Mouse (Mus musculus) CH12F3 (cell line): Measurements from ENCODE around the gene Naa40.

Experiments used
- in situ Hi-C: fragments of 300-500 bp; cut with MboI; formaldehyde crosslinking; loops from 2 replicates; pipeline ENCODE4 v1.14.3; 2020; ENCODE audit warnings: low sequenced_read_pairs

The Naa40 gene

DNA sequence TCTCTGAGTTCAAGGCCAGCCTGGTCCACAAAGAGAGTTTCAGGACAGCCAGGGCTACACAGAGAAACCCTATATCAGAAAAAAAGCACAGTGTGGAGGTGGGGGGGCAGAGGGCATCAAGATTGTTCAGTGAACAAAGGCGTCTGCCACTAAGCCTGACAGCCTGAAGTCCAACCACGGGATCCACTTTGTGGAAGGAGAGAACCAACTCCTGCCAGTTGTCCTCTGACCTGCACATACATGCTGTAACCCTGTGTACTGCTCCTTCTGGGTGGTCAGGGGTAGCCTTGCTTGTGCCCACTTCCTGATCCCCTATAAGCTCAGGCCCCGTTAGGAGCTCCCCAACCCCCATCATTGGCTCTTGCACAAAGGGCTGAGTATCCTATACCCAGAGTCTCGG, 55.9 kb downstream of the Naa40 start:
- in situ Hi-C loops: no loop called here

DNA sequence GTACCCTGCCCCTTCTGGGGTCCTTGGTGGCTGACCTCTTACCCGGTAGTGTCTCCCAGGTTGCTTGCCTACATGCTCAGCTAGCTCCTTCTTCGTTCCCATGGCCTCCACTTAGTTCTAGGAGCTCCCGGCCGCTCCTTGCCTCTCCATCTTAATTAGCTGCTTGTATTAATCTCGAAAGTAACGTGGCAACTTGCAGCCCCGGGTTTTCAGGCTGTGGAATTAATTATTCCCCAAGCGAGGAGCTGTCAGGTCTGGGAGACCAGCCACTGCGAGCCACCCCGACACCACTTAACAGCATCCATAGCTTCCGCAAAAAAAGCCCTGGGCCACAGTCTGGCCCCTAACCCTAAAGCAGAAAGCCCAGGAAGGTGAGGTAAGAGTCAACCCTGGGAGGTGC, 57.6 kb downstream of the Naa40 start:
- in situ Hi-C loops: no loop called here

DNA sequence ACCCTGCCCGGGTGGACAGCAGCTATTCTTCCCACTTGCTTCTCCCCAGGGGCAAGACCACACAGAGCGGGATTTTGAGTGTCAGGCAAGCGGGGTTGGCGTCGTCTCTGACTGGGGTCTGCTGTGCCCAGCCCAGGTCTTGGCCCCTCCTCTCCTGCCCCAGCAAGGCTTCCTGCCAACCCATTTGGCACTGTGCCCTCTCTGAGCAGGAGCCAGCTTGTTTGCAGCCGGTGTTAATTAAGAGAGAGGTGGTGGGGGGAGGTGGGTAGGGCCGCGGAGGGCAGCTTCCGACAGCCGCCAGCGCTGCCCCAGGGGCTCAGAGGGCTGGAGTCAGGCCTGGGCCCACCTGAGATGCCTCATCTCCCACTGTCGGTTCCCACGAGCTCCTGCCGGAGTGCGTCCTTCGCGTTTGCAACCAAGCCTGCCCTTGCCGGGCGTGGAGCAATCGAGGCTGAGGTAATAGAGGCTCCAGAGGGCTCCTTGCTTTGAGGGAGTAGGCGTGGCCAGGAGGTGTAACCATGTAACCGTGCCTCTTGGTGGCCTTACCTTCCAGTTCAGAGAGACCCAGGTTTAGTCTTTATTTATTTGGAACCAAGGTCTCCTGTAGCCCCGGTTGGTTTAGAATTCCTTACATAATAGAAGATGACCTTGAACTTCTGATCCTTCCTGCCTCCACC, 58.6 kb downstream of the Naa40 start:
- in situ Hi-C loops: no loop called here

DNA sequence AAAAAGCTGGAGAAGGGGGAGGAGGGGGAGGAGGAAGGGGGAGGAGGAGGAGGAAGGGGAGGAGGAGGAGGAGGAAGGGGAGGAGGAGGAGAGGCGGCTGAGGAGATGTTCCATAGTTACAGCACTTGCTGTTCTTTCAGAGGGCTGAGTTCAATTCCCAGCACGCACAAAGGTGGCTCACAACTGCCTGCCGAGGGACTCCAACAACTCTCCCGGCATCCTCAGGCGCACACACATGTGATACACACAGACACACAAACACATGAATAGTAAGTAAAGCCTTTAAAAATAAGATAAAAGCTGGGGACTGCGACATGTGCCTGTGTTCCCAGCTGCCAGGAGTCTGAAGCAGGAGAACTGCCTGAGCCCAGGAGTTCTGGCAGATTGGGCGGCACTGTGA, 59.5 kb downstream of the Naa40 start:
- in situ Hi-C loops: no loop called here

DNA sequence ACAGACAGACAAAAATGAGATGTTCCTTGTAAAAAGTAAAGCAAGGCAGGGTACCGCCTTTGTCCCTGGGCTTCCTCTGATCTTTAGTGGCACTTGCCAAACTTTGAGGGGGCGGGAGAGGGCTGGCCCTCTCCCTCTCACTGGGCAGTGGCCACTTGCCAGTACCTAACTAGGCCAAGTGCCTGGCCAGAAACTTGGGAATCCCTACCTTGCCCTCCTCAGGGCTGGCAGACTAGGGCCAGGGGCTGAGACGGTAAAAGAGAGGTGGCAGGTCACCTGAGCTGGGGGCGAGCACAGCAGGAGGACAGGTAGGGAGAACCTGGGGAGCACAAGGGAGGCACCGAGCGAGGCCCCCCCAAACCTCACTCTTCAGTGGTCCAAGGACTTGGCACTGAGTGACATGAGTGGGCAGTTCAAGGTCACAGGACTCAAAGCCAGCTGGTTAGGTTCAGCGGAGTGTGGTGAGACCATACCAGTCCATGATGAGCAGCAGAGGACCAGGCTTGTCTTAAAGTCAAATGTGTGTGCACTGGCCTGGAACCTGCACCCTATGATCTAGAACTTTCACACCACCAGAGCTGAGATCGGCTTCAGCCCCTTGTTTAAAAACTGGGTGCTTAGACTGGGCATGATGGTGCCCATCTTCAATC, 60.1 kb downstream of the Naa40 start:
- in situ Hi-C loops: no loop called here

DNA sequence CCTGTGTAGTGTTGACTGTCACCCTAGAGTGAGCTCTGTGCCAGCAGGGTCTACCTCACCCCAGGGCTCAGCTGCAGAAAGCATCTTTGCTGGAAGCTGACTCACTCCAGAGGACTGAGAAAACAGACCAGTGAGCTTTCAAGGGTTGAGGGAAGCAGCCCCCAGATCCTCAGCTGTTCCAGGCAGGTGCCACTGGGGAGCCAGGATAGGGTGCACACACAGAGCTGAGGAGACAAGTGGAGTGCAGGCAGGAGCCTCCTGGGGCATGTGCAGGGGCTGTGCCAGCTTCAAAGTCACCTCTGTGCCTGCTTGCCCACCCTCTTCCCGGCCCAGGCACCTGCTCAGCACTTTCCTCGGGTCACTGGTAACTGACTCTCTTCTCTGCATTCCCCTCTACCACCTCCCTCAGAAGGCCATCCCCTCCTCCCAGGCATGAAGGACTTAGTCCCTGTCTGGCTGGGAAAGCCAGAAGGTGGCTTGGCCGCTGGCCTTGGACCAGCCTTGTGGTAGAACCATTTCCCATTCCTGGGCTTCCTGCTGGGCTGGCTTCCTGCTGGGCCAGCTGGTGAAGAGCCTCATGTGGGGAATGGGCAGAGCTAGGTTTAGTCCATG, 62.0 kb downstream of the Naa40 start:
- in situ Hi-C loops: no loop called here

DNA sequence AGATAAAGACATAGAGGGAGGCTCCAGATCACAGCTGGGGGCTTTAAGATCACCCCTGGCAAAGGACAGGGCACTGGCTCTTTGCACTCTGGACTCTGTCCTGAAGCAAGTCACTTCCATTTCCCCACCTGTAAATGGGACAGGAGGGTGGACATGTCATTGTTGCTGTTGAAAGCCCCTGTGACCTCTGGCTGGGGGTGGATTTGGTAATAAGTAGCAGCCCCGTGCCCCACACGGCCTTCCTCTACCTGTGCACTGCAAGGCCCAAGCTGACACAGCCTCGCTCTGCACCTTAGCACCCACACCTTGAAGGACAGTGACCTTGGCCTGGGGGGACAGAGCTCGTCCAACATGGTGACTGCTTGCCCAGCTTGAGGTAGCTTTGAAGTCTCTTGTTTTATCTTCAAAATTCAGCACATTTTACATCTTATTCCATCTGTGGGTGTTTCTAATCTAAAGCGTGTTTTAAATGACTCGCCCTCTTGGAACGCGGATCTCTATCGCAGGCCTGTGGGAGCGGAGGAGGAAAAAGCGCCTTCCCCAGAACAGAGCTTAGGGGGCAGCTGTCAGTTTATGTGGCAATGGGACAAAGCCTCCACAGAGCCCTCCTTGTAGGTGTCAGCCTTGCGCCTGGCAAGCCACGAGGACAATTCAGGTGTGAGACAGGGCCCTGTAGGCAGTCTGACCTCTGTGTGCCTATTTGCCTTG, 63.0 kb downstream of the Naa40 start:
- in situ Hi-C loops: no loop called here

DNA sequence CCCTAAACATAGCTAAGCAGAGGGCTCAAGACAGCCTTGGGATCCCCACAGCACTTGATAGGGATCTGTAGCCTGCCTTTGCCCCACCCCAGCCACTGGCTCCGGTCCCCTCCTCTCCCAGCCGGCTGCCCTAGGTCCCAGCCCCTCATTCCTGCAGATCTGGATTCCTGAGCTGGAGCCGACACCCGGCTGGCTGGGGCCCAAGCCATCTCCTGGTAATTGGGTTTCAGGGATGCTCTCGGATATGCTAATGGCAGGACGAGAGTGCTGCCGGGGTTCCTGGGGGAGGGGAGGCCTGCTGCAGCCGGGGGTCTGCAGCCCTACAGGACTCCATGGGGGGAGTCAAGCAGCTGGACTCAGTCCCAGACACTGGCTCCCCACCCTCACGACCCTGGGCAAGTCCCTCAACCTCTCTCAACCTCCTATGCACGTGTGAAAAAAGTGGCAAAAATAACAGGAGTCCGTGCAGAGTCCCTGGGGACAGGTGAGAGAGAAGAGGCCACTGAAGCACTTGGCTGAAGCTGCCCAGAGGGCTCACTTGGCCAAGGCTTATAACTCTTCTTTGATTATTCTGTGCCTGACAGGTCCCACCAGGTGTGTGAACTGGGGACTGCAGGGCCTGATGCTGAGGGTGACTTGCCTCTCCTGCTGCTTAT, 64.8 kb downstream of the Naa40 start:
- in situ Hi-C loops: no loop called here
